Mouse (Mus musculus) erythroblast, embryonic 14.5 days (primary cell): ENCODE data around the gene Ppp1r26.

Experiments
- GATA1 ChIP-seq: IDR thresholded peaks from 2 replicates; pipeline ENCODE4 v1.6.1; 2012; ENCODE audit warnings: low read length, inconsistent platforms, mixed read lengths
- TAL1 ChIP-seq: IDR thresholded peaks from 3 replicates; pipeline ENCODE4 v1.6.1; 2012; ENCODE audit warnings: low read length, inconsistent platforms, mixed read lengths

DNA sequence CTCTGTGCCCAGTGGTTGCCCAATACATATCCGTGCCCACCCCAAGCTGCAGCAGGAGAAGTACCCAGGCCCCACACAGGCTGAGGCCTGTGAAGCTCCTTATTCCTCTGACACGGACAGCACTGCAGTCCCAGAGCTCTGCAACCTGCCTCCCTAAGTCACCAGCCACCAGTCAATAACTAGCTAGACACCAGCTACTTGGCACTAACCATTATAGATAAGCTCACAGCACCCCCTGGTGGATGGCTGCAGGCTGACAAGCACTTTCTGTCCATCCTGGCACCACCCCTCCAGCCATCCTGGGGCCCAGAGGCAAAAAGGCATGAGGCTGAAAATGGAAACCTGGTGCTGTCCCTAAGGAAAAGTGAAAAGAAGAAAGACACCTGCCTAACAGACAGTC, 28.6 kb upstream of the Ppp1r26 start:
- TF ChIP-seq TAL1 (no peak), GATA1 (no peak)
